Mouse (Mus musculus): ENCODE results near the gene Cbfa2t2.

DNA sequence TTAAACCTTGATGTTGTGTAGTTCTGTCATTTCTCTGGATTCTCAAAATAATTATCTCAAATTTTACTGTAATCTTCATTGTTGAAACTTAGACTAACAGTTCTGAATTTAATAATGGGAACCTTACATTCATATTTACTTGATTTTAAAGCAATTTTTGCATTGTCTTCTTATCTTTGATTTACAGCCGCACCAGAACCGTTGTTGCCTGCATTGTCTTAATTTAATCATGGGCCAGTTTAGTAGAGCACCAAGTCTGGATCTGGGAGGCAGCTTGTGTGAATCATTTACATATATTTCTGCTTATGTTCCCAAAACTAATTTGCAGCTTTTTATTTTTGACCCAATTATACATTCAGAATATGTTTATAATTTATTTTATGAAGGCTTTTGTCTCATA, 23.0 kb downstream of the Cbfa2t2 start:
- TF ChIP-seq CTCF (IDR thresholded peaks at IDR 0.05; ENCODE audit: low read depth, low read length) (no peak), POLR2A (IDR thresholded peaks at IDR 0.05; ENCODE audit: extremely low read depth, insufficient read depth, low read length) (no peak)

Measured in liver, adult 2 months (tissue).